Mouse (Mus musculus) small intestine, adult 2 months (tissue): ENCODE results near the gene Ocm. TPM values are rescaled to one million over a fixed set of nuclear protein-coding genes. Genes with fewer than 3 reads are reported as not detected.
A peak's percentile ranks its signal among the peaks of the same experiment; 100 is the strongest.

Experiments
- H3K27ac ChIP-seq: fragments of 200-500 bp; 2 replicates; pipeline ENCODE4 v1.5.1; 2012; ENCODE audit warnings: low read depth, low read length, control low read depth, inconsistent platforms; ENCODE audit not compliant: insufficient read depth
- H3K27me3 ChIP-seq: fragments of 200-500 bp; 2 replicates; pipeline ENCODE4 v1.6.1; 2012; ENCODE audit warnings: mild to moderate bottlenecking, moderate library complexity, low read length, inconsistent platforms; ENCODE audit not compliant: control insufficient read depth, insufficient read depth
- H3K36me3 ChIP-seq: fragments of 200-500 bp; 2 replicates; pipeline ENCODE4 v1.6.1; 2012; ENCODE audit warnings: mild to moderate bottlenecking, low read length, control low read depth, inconsistent platforms; ENCODE audit not compliant: control insufficient read depth, insufficient read depth
- H3K4me1 ChIP-seq: fragments of 200-500 bp; 2 replicates; pipeline ENCODE4 v1.6.1; 2012; ENCODE audit warnings: low read length, inconsistent platforms, mixed read lengths; ENCODE audit not compliant: control insufficient read depth, insufficient read depth, insufficient read length
- H3K4me3 ChIP-seq: fragments of 200-500 bp; 2 replicates; pipeline ENCODE4 v1.5.1; 2012; ENCODE audit warnings: low read depth, mild to moderate bottlenecking, control low read depth, inconsistent platforms, low read length, moderate library complexity
- CTCF ChIP-seq: fragments of 200-500 bp; IDR thresholded peaks from 2 replicates; pipeline ENCODE4 v1.5.1; 2012; ENCODE audit warnings: low read depth, mild to moderate bottlenecking, control low read depth, inconsistent platforms, low read length, moderate library complexity, mixed read lengths; ENCODE audit not compliant: insufficient replicate concordance, insufficient read length; ENCODE audit errors: extremely low read depth
- POLR2A ChIP-seq: fragments of 200-500 bp; IDR thresholded peaks from 2 replicates; pipeline ENCODE4 v1.6.1; 2012; ENCODE audit warnings: low read depth, mild to moderate bottlenecking, control low read depth, inconsistent platforms, low read length, moderate library complexity
- WGBS: fragments of 180-500 bp; shearing (Covaris S2); methylation state at CpG from one replicate; pipeline ENCODE4 v1.1.7; 2018; 5-methylcytosine and 5-hydroxymethylcytosine counted together
- polyA plus RNA-seq: library from polyadenylated mRNA; depleted of rRNA; stranded (reverse); fragments of >200 nt; gene quantifications from 2 replicates; pipeline ENCODE4 v1.2.3, GENCODE M21; 2012

Ocm gene
- polyA plus RNA-seq, 1 experiment, result 10.3 TPM

- H3K27me3 ChIP-seq, result no peaks in the 10 kb centered on the region
- TF ChIP-seq POLR2A, result no peak
- peak; percentile 56; the same call in 1 of the 2 replicates for TF ChIP-seq CTCF
- H3K27ac ChIP-seq, result no peak overlapping the region
These were observed 24.8 kb upstream of the Ocm start for GRCm38 (mm10) chr5:144051268-144051667.

GRCm38 (mm10) chr5:144049881-144050280 is 23.4 kb upstream of the Ocm start:
- H3K27me3 ChIP-seq, result no peaks in the 10 kb centered on the region
- TF ChIP-seq CTCF (no peak), POLR2A (no peak)
- peak overlapping the region; percentile 78 for H3K27ac ChIP-seq
- peak overlapping the region; percentile 53 for H3K4me3 ChIP-seq
- H3K4me1 ChIP-seq, result peaks cover 11% of the 10 kb centered on the region; the same call in 1 of the 2 replicates
- 50% methylated on average over 3 of the region's 3 CpGs for WGBS
- H3K36me3 ChIP-seq, result no peaks in the 10 kb centered on the region

More at GRCm38 (mm10) chr5:144051268-144051667, 24.8 kb upstream of the Ocm start:
- no peak overlapping the region for H3K4me3 ChIP-seq
- H3K36me3 ChIP-seq, result no peaks in the 10 kb centered on the region
- H3K4me1 ChIP-seq, result peaks cover 12% of the 10 kb centered on the region; the same call in 1 of the 2 replicates

GRCm38 (mm10) chr5:144047324-144047723 is 20.9 kb upstream of the Ocm start:
- no peaks in the 10 kb centered on the region for H3K4me1 ChIP-seq
- no peaks in the 10 kb centered on the region for H3K27me3 ChIP-seq
- TF ChIP-seq CTCF, result no peak
- TF ChIP-seq POLR2A, result no peak
- WGBS, result 70% methylated on average over 13 of the region's 13 CpGs
- H3K36me3 ChIP-seq, result no peaks in the 10 kb centered on the region
- H3K27ac ChIP-seq, result no peak overlapping the region
- H3K4me3 ChIP-seq, result no peak overlapping the region

- H3K27me3 ChIP-seq, result no peaks in the 10 kb centered on the region
- no peak overlapping the region for H3K4me3 ChIP-seq
- H3K27ac ChIP-seq, result no peak overlapping the region
- WGBS, result 73% methylated on average over 11 of the region's 11 CpGs
- H3K4me1 ChIP-seq, result peaks cover 2% of the 10 kb centered on the region; the same call in 1 of the 2 replicates
- TF ChIP-seq CTCF (no peak), POLR2A (no peak)
- no peaks in the 10 kb centered on the region for H3K36me3 ChIP-seq
These were observed 16.7 kb upstream of the Ocm start for GRCm38 (mm10) chr5:144043166-144043565.

GRCm38 (mm10) chr5:144040720-144041364 is 14.4 kb upstream of the Ocm start:
- no peak overlapping the region for H3K4me3 ChIP-seq
- no peak overlapping the region for H3K27ac ChIP-seq
- peaks cover 2% of the 10 kb centered on the region; the same call in 1 of the 2 replicates for H3K4me1 ChIP-seq
- TF ChIP-seq CTCF (peak; percentile 99), POLR2A (no peak)
- H3K27me3 ChIP-seq, result no peaks in the 10 kb centered on the region
- 36% methylated on average over 11 of the region's 11 CpGs for WGBS
- H3K36me3 ChIP-seq, result 0 out of 2 replicates have a peak, but pooled peaks cover 2% of the 10 kb centered on the region

GRCm38 (mm10) chr5:144039886-144040285 is 13.4 kb upstream of the Ocm start:
- Histone ChIP-seq H3K4me3 (no peak overlapping the region), H3K27me3 (no peaks in the 10 kb centered on the region), H3K4me1 (peaks cover 2% of the 10 kb centered on the region; the same call in 1 of the 2 replicates), H3K36me3 (0 out of 2 replicates have a peak, but pooled peaks cover 2% of the 10 kb centered on the region), H3K27ac (no peak overlapping the region)
- WGBS, result 88% methylated on average over 5 of the region's 5 CpGs
- TF ChIP-seq POLR2A, result no peak
- TF ChIP-seq CTCF, result no peak

- Histone ChIP-seq H3K27me3 (no peaks in the 10 kb centered on the region), H3K27ac (no peak overlapping the region), H3K36me3 (0 out of 2 replicates have a peak, but pooled peaks cover 2% of the 10 kb centered on the region), H3K4me3 (no peak overlapping the region), H3K4me1 (peaks cover 2% of the 10 kb centered on the region; the same call in 1 of the 2 replicates)
- TF ChIP-seq CTCF (no peak), POLR2A (no peak)
- 65% methylated on average over 9 of the region's 9 CpGs for WGBS
These were observed 12.7 kb upstream of the Ocm start for GRCm38 (mm10) chr5:144039156-144039675.
